Mouse (Mus musculus) inflammation-experienced regulatory T-cells, adult 6 months (primary cell): ENCODE results near the gene Slc3a2. TPM values are rescaled to one million over a fixed set of nuclear protein-coding genes. Genes with fewer than 3 reads are reported as not detected.

Source experiments
- ATAC-seq: one replicate; pipeline ENCODE4 v1.8.0; 2017
- polyA plus RNA-seq, 3 experiments: library from polyadenylated mRNA; unstranded; fragments of 100-300 nt; shearing (Covaris generic); gene quantifications; one replicate each; pipeline ENCODE4 v1.2.1; 2017

Slc3a2 gene
- polyA plus RNA-seq, 3 experiments from 2014 or later = 60.5 to 74.4 (median 68.9) TPM

DNA sequence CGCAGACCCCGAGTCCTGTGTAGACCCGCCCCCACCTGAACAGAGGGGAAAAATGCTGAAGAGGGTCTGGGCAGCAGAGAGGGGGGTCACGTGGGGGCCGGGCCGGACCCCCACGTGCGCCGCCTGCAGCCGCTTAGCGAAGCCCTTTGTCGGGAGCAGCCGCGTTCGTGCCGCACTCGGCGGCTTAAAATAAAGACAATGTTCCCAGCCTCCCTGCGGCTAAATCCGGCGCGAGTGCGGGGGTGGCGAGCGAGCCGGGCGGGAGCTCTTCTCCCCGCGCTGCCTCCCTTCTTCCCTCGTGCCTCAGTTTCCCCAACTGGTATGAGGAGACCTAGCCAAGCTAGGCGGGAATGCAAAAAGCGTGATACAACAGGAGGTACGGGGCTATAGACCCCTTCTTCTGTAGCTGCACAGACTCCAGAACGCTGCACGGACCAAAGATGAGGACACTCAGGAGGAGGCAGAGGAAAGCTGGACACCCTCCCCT is 61.3 kb downstream of the Slc3a2 start:
- no peak for ATAC-seq

Other genes with a start within 250 kb of the Slc3a2 start
- gene Slc22a8, start 132.1 kb downstream of the Slc3a2 start, polyA plus RNA-seq = not detected
- not detected for gene Slc22a6, start 105.3 kb downstream of the Slc3a2 start, polyA plus RNA-seq
- gene Chrm1, start 59.6 kb downstream of the Slc3a2 start, polyA plus RNA-seq = not detected
- 10 to 100 TPM; 38.0 to 71.7 (median 66.5) TPM for gene Wdr74, start 12.5 kb upstream of the Slc3a2 start, polyA plus RNA-seq
- gene 1700092M07Rik, start 17.3 kb upstream of the Slc3a2 start, polyA plus RNA-seq = 1 to 10 TPM in 1 of 3 experiments, not detected in 2; 1.8 TPM
- 100 to 1,000 TPM in 2 of 3 experiments, 10 to 100 TPM in 1; 91.6 to 140 (median 134) TPM for gene Stx5a, start 18.0 kb upstream of the Slc3a2 start, polyA plus RNA-seq
- gene Nxf1, start 33.7 kb upstream of the Slc3a2 start, polyA plus RNA-seq = 100 to 1,000 TPM; 130 to 193 (median 160) TPM
- 100 to 1,000 TPM in 2 of 3 experiments, 10 to 100 TPM in 1; 96.4 to 128 (median 119) TPM for gene Tmem223, start 47.6 kb upstream of the Slc3a2 start, polyA plus RNA-seq
- gene Tmem179b, start 51.1 kb upstream of the Slc3a2 start, polyA plus RNA-seq = 100 to 1,000 TPM; 109 to 112 (median 112) TPM
- 1 to 10 TPM; 4.4 to 6.9 (median 5.9) TPM for gene Taf6l, start 63.0 kb upstream of the Slc3a2 start, polyA plus RNA-seq
- gene Polr2g, start 75.2 kb upstream of the Slc3a2 start, polyA plus RNA-seq = 100 to 1,000 TPM; 186 to 196 (median 191) TPM
- gene Zbtb3, start 79.2 kb upstream of the Slc3a2 start, polyA plus RNA-seq = 1 to 10 TPM; 2.1 to 3.0 (median 2.7) TPM
- gene Ttc9c, start 96.0 kb upstream of the Slc3a2 start, polyA plus RNA-seq = 10 to 100 TPM; 38.6 to 60.1 (median 53.7) TPM
- gene Hnrnpul2, start 96.6 kb upstream of the Slc3a2 start, polyA plus RNA-seq = 1 to 10 TPM; 5.0 to 8.3 (median 5.9) TPM
- gene AC129217.1, start 106.4 kb upstream of the Slc3a2 start, polyA plus RNA-seq = not detected
- 100 to 1,000 TPM in 1 of 3 experiments, 10 to 100 TPM in 2; 81.9 to 106 (median 95.9) TPM for gene Bscl2, start 114.1 kb upstream of the Slc3a2 start, polyA plus RNA-seq
- 1 to 10 TPM in 2 of 3 experiments, under 1 TPM in 1; 0.72 to 3.3 (median 1.6) TPM for gene Gng3, start 115.8 kb upstream of the Slc3a2 start, polyA plus RNA-seq
- gene Lrrn4cl, start 127.4 kb upstream of the Slc3a2 start, polyA plus RNA-seq = under 1 TPM in 1 of 3 experiments, not detected in 2; 0.15 TPM
- gene Ubxn1, start 148.1 kb upstream of the Slc3a2 start, polyA plus RNA-seq = 10 to 100 TPM; 56.1 to 63.1 (median 57.6) TPM
- gene Uqcc3, start 157.6 kb upstream of the Slc3a2 start, polyA plus RNA-seq = 10 to 100 TPM; 78.4 to 90.3 (median 89.6) TPM
- gene Lbhd1, start 160.4 kb upstream of the Slc3a2 start, polyA plus RNA-seq = 100 to 1,000 TPM in 1 of 3 experiments, 10 to 100 TPM in 2; 92.4 to 104 (median 94.7) TPM
- gene Gm49403, start 160.6 kb upstream of the Slc3a2 start, polyA plus RNA-seq = not detected
- 100 to 1,000 TPM; 105 to 125 (median 114) TPM for gene 1810009A15Rik, start 165.5 kb upstream of the Slc3a2 start, polyA plus RNA-seq
- 1 to 10 TPM in 1 of 3 experiments, not detected in 2; 1.1 TPM for gene Gm49416, start 165.6 kb upstream of the Slc3a2 start, polyA plus RNA-seq
- 10 to 100 TPM in 2 of 3 experiments, 1 to 10 TPM in 1; 8.5 to 11.9 (median 10.4) TPM for gene Ints5, start 169.6 kb upstream of the Slc3a2 start, polyA plus RNA-seq
- 10 to 100 TPM; 58.8 to 59.6 (median 59.4) TPM for gene Ganab, start 174.7 kb upstream of the Slc3a2 start, polyA plus RNA-seq
- 10 to 100 TPM; 11.3 to 26.1 (median 20.0) TPM for gene B3gat3, start 197.0 kb upstream of the Slc3a2 start, polyA plus RNA-seq
- 10 to 100 TPM in 1 of 3 experiments, 1 to 10 TPM in 2; 3.2 to 22.7 (median 3.4) TPM for gene Rom1, start 206.0 kb upstream of the Slc3a2 start, polyA plus RNA-seq
- gene Eml3, start 206.2 kb upstream of the Slc3a2 start, polyA plus RNA-seq = 10 to 100 TPM; 20.3 to 25.7 (median 20.4) TPM
- gene Mta2, start 218.5 kb upstream of the Slc3a2 start, polyA plus RNA-seq = 10 to 100 TPM; 78.8 to 96.7 (median 81.2) TPM
- 10 to 100 TPM; 17.6 to 38.3 (median 35.3) TPM for gene Tut1, start 230.5 kb upstream of the Slc3a2 start, polyA plus RNA-seq
- 100 to 1,000 TPM; 465 to 725 (median 677) TPM for gene Eef1g, start 243.7 kb upstream of the Slc3a2 start, polyA plus RNA-seq